Mouse (Mus musculus) heart, postnatal 0 days (tissue): ENCODE data around the gene Ctsf. TPM values are rescaled to one million over a fixed set of nuclear protein-coding genes. Genes with fewer than 3 reads are reported as not detected.

ENCODE experiments used
- ATAC-seq: fragments of 200-750 bp; cut with Nextera tagmentation; 2 replicates; pipeline ENCODE4 v1.8.0; 2017; ENCODE audit warnings: low read depth, moderate number of reproducible peaks, moderate library complexity; ENCODE audit not compliant: insufficient read depth
- DNase-seq: peaks from one replicate; pipeline ENCODE4 v3.0.0-alpha.2; 2016; ENCODE audit warnings: low spot score
- H3K27ac ChIP-seq: fragments of 300-500 bp; sonication (generic); 2 replicates; pipeline ENCODE4 v1.5.1; 2014; ENCODE audit warnings: low read depth, mild to moderate bottlenecking
- H3K27me3 ChIP-seq: fragments of 300-500 bp; sonication (generic); 2 replicates; pipeline ENCODE4 v1.6.1; 2014; ENCODE audit warnings: low read length, mixed read lengths; ENCODE audit not compliant: control insufficient read depth, insufficient read depth
- H3K36me3 ChIP-seq: fragments of 300-500 bp; sonication (generic); replicated peaks from 2 replicates; pipeline ENCODE4 v1.6.1; 2014; ENCODE audit warnings: low read length, mixed read lengths; ENCODE audit not compliant: control insufficient read depth, insufficient read depth
- H3K4me1 ChIP-seq: fragments of 300-500 bp; sonication (generic); 2 replicates; pipeline ENCODE4 v1.6.1; 2014; ENCODE audit warnings: antibody characterized with exemption; ENCODE audit not compliant: control insufficient read depth, insufficient read depth
- H3K4me2 ChIP-seq: fragments of 300-500 bp; sonication (generic); 2 replicates; pipeline ENCODE4 v1.6.1; 2014; ENCODE audit warnings: low read depth, mild to moderate bottlenecking, low read length, moderate library complexity
- H3K4me3 ChIP-seq: fragments of 300-500 bp; sonication (generic); 2 replicates; pipeline ENCODE4 v1.5.1; 2014; ENCODE audit warnings: low read depth, low read length
- H3K9ac ChIP-seq: fragments of 300-500 bp; sonication (generic); replicated peaks from 2 replicates; pipeline ENCODE4 v1.6.1; 2014; ENCODE audit warnings: low read depth, low read length, mixed read lengths
- H3K9me3 ChIP-seq: fragments of 300-500 bp; sonication (generic); replicated peaks from 2 replicates; pipeline ENCODE4 v1.6.1; 2016; ENCODE audit warnings: low read length; ENCODE audit not compliant: control insufficient read depth
- CTCF ChIP-seq: IDR thresholded peaks from 2 replicates; pipeline ENCODE4 v1.5.1; 2016; ENCODE audit warnings: antibody characterized with exemption, control low read depth, low read depth
- EP300 ChIP-seq: IDR thresholded peaks from 2 replicates; pipeline ENCODE4 v1.6.1; 2016; ENCODE audit warnings: antibody characterized with exemption, low read depth
- WGBS: fragments of 180-500 bp; shearing (Covaris S2); extraction: QIAGEN DNeasy Blood & Tissue Kit; methylation state at CpG from one replicate; pipeline ENCODE4 v1.1.7; 2014; 5-methylcytosine and 5-hydroxymethylcytosine counted together
- polyA plus RNA-seq: library from polyadenylated mRNA; unstranded; fragments of >200 nt; fragmentation: Nextera tagmentation; extraction: Ambion mirVana; gene quantifications from 2 replicates; pipeline ENCODE4 v1.2.1, GENCODE M21; 2015
- total RNA-seq: library from RNA; depleted of rRNA; stranded (reverse); fragments of >200 nt; gene quantifications from 2 replicates; pipeline ENCODE4 v1.2.3, GENCODE M21; 2014; ENCODE audit warnings: low replicate concordance

The Ctsf gene
- total and polyA plus RNA-seq, 2 experiments from 2014 or later, result 39.7 to 49.5 TPM

DNA sequence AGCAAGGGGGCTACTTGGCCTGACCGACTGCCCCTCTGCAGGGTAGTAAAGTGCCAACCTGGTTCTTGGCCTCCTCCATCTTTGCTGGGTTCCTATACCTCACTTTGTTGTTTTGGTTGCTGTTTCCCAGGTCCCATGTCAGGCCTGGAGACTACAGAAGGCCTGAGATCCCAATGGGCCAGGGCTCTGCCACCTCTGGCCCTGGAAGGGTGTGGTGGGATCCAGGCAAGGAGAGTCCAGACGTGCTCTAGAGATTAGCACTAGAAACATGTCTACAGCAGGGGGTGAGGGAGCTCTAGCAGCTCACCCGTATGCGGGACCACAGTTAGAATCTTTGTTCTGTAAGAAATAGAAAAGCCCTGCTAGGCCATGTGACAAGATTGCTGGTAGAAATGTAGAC is 29.0 kb downstream of the Ctsf start:
- H3K27me3 ChIP-seq, result no peaks in the 10 kb centered on the region
- no peak overlapping the region for H3K27ac ChIP-seq
- H3K4me3 ChIP-seq, result no peak overlapping the region
- no peak overlapping the region for H3K4me2 ChIP-seq
- H3K9ac ChIP-seq, result no peak overlapping the region
- H3K36me3 ChIP-seq, result 0 out of 2 replicates have a peak, but pooled peaks cover 7% of the 10 kb centered on the region
- H3K9me3 ChIP-seq, result no peaks in the 10 kb centered on the region
- ATAC-seq, result no peak
- no peaks in the 10 kb centered on the region for H3K4me1 ChIP-seq
- 77% methylated on average over 4 of the region's 4 CpGs for WGBS
- DNase-seq, result no peak
- TF ChIP-seq EP300, result no peak
- no peak for TF ChIP-seq CTCF

DNA sequence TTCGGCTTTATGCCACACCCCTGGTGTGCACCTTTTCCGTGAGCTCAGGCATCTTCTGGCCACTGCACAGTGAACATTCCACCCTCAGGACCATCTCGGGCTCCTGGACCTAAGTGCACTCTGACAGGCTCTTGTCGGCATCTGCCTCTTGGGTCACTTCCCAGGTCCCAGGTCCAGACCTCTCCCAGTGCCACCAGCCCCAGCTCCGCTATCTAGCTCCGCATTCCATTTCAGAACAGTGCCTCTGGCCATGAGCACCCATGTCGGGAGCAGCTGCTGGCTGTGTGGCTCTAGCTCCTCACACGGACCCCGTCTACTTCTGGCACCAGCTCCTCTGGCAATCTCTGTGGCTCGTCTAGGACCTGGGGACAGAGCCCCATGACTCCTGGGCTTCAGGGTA is 34.9 kb downstream of the Ctsf start:
- Histone ChIP-seq H3K36me3 (no peaks in the 10 kb centered on the region; the same call in 1 of the 2 replicates), H3K4me2 (no peak overlapping the region), H3K27ac (no peak overlapping the region), H3K9me3 (no peaks in the 10 kb centered on the region), H3K27me3 (no peaks in the 10 kb centered on the region), H3K9ac (no peak overlapping the region), H3K4me1 (no peaks in the 10 kb centered on the region), H3K4me3 (no peak overlapping the region)
- ATAC-seq, result 0 out of 2 replicates have a peak, but pooled peaks have one; percentile 47
- DNase-seq, result no peak
- no peak for TF ChIP-seq EP300
- no peak for TF ChIP-seq CTCF
- WGBS, result 42% methylated on average over 10 of the region's 10 CpGs

DNA sequence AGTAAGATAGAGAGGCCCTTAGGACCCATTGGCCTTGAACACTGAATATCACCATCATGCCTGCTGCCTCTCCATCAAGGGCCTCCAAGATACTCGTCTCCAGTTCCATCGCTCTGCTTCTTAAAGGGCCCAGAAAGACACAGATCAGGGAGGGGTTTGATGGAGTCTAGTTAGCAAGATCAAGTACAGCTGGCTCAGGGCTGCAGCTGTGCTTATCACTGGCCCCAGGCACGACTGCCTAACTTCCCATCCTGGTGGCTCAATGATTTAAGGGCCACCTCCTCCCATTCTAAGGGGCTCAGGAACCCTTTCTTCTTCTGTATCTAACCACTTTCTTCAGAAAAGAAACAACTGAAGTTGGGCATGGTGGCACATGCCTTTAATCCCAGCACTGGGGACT is 36.9 kb downstream of the Ctsf start:
- no peaks in the 10 kb centered on the region; the same call in 1 of the 2 replicates for H3K36me3 ChIP-seq
- ATAC-seq (no peak), DNase-seq (no peak)
- no peak overlapping the region for H3K4me2 ChIP-seq
- H3K4me1 ChIP-seq, result no peaks in the 10 kb centered on the region
- H3K4me3 ChIP-seq, result no peak overlapping the region
- H3K27ac ChIP-seq, result no peak overlapping the region
- no peak overlapping the region for H3K9ac ChIP-seq
- no peak for TF ChIP-seq EP300
- no peak for TF ChIP-seq CTCF
- WGBS, result 70% methylated on average over 3 of the region's 3 CpGs
- no peaks in the 10 kb centered on the region for H3K9me3 ChIP-seq
- H3K27me3 ChIP-seq, result no peaks in the 10 kb centered on the region

DNA sequence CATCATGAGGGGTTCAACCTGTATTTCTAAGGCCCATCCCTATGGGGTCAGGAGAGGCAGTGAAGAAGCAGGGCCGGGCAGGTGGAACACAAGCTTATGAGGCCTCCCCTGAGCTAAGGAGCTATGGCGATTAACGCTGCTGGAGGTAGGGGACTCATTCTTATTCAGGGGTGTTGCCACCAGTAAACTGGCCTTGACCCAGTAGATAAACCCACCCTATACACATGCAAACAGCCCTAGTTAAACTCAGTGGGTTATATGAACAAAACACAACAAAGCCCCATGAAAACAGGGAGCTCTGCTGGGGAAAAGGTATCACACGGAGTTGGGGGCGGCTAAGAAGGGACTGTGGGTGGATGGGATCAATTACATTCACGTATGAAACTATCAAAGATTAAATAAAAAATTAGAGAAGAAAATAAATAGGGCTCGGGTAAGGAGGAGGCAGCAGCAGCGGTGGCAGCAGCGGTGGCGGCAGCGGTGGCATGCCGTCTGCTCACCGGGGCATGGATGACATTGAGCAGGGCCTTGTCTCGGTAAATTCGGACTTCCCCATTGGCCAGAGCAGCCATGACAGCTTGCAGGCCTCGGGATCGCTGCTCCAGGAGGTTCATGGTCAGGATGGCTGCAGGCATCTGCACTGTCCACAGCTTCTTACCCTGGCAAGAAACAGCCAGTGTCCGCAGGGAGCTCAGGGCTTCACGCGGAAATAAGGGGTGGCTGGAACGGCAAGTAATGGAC is 42.0 kb downstream of the Ctsf start:
- no peak for TF ChIP-seq EP300
- TF ChIP-seq CTCF, result no peak
- no peak overlapping the region for H3K9ac ChIP-seq
- DNase-seq (no peak), ATAC-seq (no peak)
- H3K4me1 ChIP-seq, result no peaks in the 10 kb centered on the region
- 52% methylated on average over 21 of the region's 21 CpGs for WGBS
- no peak overlapping the region for H3K4me2 ChIP-seq
- no peaks in the 10 kb centered on the region for H3K27me3 ChIP-seq
- no peak overlapping the region for H3K4me3 ChIP-seq
- no peaks in the 10 kb centered on the region; the same call in 1 of the 2 replicates for H3K36me3 ChIP-seq
- no peaks in the 10 kb centered on the region for H3K9me3 ChIP-seq
- no peak overlapping the region for H3K27ac ChIP-seq

DNA sequence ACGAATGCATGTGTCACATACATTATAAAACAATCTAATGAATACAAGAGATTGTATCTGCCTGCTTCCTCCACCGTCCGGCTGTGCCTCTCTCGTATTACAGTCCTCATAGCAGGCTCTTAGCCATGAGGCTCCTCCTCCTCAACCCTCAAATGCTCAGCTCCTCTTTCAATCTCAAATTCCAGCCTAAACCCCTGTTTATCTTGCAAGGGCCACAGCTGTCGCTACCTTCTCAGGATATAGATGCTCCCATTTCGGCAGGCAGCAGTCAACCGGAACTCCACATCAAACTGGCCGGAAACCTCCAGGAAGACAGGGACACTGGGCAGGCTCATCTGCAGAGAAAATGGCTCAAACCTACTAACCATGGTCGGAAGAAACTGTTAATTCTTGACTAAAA is 44.0 kb downstream of the Ctsf start:
- no peaks in the 10 kb centered on the region for H3K9me3 ChIP-seq
- TF ChIP-seq EP300, result no peak
- no peak for TF ChIP-seq CTCF
- no peak overlapping the region for H3K4me2 ChIP-seq
- WGBS, result 73% methylated on average over 9 of the region's 9 CpGs
- no peaks in the 10 kb centered on the region for H3K4me1 ChIP-seq
- no peak overlapping the region for H3K9ac ChIP-seq
- no peaks in the 10 kb centered on the region for H3K27me3 ChIP-seq
- no peak overlapping the region for H3K4me3 ChIP-seq
- H3K27ac ChIP-seq, result no peak overlapping the region
- ATAC-seq (no peak), DNase-seq (no peak)
- no peaks in the 10 kb centered on the region for H3K36me3 ChIP-seq

DNA sequence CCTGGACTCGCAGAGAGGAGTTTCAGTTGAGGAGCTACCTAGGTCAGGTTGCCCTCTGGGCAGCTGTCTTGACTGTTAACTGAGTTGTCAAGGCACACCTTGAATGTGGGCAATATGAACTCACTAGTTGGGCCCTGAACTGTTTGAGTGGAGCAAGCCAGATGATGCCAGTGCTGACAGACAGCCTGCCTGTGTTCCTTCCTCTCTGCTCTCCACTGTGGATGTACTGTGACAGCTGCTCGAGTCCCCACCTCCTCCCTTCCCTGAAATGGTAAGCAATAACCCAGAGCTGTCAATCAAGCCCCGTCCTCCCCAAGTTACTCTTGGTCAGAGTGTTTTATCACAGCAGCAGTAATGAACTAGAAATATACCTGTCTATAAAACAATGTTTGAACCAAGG is 45.0 kb downstream of the Ctsf start:
- no peaks in the 10 kb centered on the region for H3K36me3 ChIP-seq
- no peak overlapping the region for H3K27ac ChIP-seq
- no peaks in the 10 kb centered on the region for H3K27me3 ChIP-seq
- ATAC-seq, result no peak
- TF ChIP-seq EP300 (no peak), CTCF (no peak)
- H3K4me2 ChIP-seq, result no peak overlapping the region
- H3K4me3 ChIP-seq, result no peak overlapping the region
- H3K9ac ChIP-seq, result no peak overlapping the region
- no peaks in the 10 kb centered on the region for H3K4me1 ChIP-seq
- 74% methylated on average over 3 of the region's 3 CpGs for WGBS
- DNase-seq, result no peak
- H3K9me3 ChIP-seq, result no peaks in the 10 kb centered on the region
